Mouse (Mus musculus) MEL (cell line): Measurements from ENCODE around the gene Mfsd7a. TPM values are rescaled to one million over a fixed set of nuclear protein-coding genes. Genes with fewer than 3 reads are reported as not detected.
A peak's percentile ranks its signal among the peaks of the same experiment; 100 is the strongest.

ENCODE experiments used
- DNase-seq: peaks from one replicate; pipeline ENCODE4 v3.0.0; 2011; ENCODE audit warnings: low read depth, low spot score
- H3K27ac ChIP-seq: 2 replicates; pipeline ENCODE4 v1.5.1; 2012; ENCODE audit warnings: low read depth, mild to moderate bottlenecking, control low read depth, low read length, moderate library complexity; ENCODE audit not compliant: control insufficient read depth
- H3K27me3 ChIP-seq, 2 experiments: fragments of 150-350 bp in 1 of 2; sonication (generic) in 1 of 2; 2 replicates each; pipeline ENCODE4 v1.6.1; 2012; ENCODE audit warnings: low read length in 2 of 2, mild to moderate bottlenecking in 2 of 2, improper control_type of control experiment in 1 of 2, moderate library complexity in 1 of 2; ENCODE audit not compliant: insufficient read depth in 2 of 2, control insufficient read depth in 1 of 2
- H3K36me3 ChIP-seq, 2 experiments: 2 replicates each; pipeline ENCODE4 v1.6.1; 2012 to 2014; ENCODE audit warnings: low read length in 2 of 2, improper control_type of control experiment in 1 of 2, inconsistent platforms in 1 of 2, mild to moderate bottlenecking in 1 of 2; ENCODE audit not compliant: insufficient read depth in 2 of 2, control insufficient read depth in 1 of 2
- H3K4me1 ChIP-seq, 2 experiments: fragments of 150-350 bp in 1 of 2; sonication (generic) in 1 of 2; 2 replicates each; pipeline ENCODE4 v1.6.1; 2012; ENCODE audit warnings: low read length in 2 of 2, improper control_type of control experiment in 1 of 2, mild to moderate bottlenecking in 1 of 2; ENCODE audit not compliant: insufficient read depth in 2 of 2, control insufficient read depth in 1 of 2
- H3K4me3 ChIP-seq, 2 experiments: fragments of 150-350 bp in 1 of 2; sonication (generic) in 1 of 2; 2 replicates each; pipeline ENCODE4 v1.5.1; 2012; ENCODE audit warnings: low read depth in 2 of 2, low read length in 2 of 2, mild to moderate bottlenecking in 2 of 2, moderate library complexity in 2 of 2, control low read depth in 1 of 2, improper control_type of control experiment in 1 of 2; ENCODE audit not compliant: control insufficient read depth in 1 of 2, insufficient read depth in 1 of 2
- H3K79me2 ChIP-seq: 2 replicates; pipeline ENCODE4 v1.6.1; 2012; ENCODE audit warnings: mild to moderate bottlenecking, low read length, moderate library complexity; ENCODE audit not compliant: control insufficient read depth, poor library complexity, insufficient read depth
- H3K9ac ChIP-seq: 2 replicates; pipeline ENCODE4 v1.6.1; 2012; ENCODE audit warnings: low read depth, mild to moderate bottlenecking, control low read depth, low read length, moderate library complexity; ENCODE audit not compliant: control insufficient read depth, poor library complexity, severe bottlenecking
- H3K9me3 ChIP-seq: fragments of 150-350 bp; sonication (generic); replicated peaks from 2 replicates; pipeline ENCODE4 v1.6.1; 2012; ENCODE audit warnings: mild to moderate bottlenecking, low read length, improper control_type of control experiment, moderate library complexity; ENCODE audit not compliant: insufficient read depth
- CHD2 ChIP-seq: IDR thresholded peaks from 2 replicates; pipeline ENCODE4 v1.6.1; 2011; ENCODE audit warnings: low read length, improper control_type of control experiment
- CTCF ChIP-seq, 3 experiments: IDR thresholded peaks in 2 of 3; conservative IDR thresholded peaks in 1 of 3; 2 replicates each; pipeline ENCODE4 v1.5.1; 2011 to 2012; ENCODE audit warnings: low read length in 3 of 3, low read depth in 2 of 3, mild to moderate bottlenecking in 2 of 3, improper control_type of control experiment in 1 of 3, inconsistent platforms in 1 of 3, mixed read lengths in 1 of 3, moderate library complexity in 1 of 3; ENCODE audit not compliant: control insufficient read depth in 1 of 3, insufficient read depth in 1 of 3, poor library complexity in 1 of 3, severe bottlenecking in 1 of 3
- ELF1 ChIP-seq: IDR thresholded peaks from 2 replicates; pipeline ENCODE4 v1.6.1; 2014; ENCODE audit warnings: low read depth, mild to moderate bottlenecking, inconsistent platforms, low read length, improper control_type of control experiment, moderate library complexity
- EP300 ChIP-seq, 2 experiments: IDR thresholded peaks; 2 replicates each; pipeline ENCODE4 v1.6.1; 2011; ENCODE audit warnings: improper control_type of control experiment in 2 of 2, low read length in 2 of 2, low read depth in 1 of 2, mild to moderate bottlenecking in 1 of 2
- ETS1 ChIP-seq: IDR thresholded peaks from 2 replicates; pipeline ENCODE4 v1.6.1; 2012; ENCODE audit warnings: low read depth, mild to moderate bottlenecking, inconsistent platforms, low read length, improper control_type of control experiment, moderate library complexity
- GATA1 ChIP-seq: IDR thresholded peaks from 2 replicates; pipeline ENCODE4 v1.6.1; 2011; ENCODE audit warnings: low read depth, low read length, improper control_type of control experiment
- HCFC1 ChIP-seq: IDR thresholded peaks from 2 replicates; pipeline ENCODE4 v1.6.1; 2012; ENCODE audit warnings: low read depth, mild to moderate bottlenecking, inconsistent platforms, low read length, improper control_type of control experiment, moderate library complexity
- MAX ChIP-seq: IDR thresholded peaks from 2 replicates; pipeline ENCODE4 v1.6.1; 2011; ENCODE audit warnings: low read length, improper control_type of control experiment
- MAZ ChIP-seq: IDR thresholded peaks from 2 replicates; pipeline ENCODE4 v1.6.1; 2012; ENCODE audit warnings: low read depth, mild to moderate bottlenecking, inconsistent platforms, low read length, improper control_type of control experiment
- MXI1 ChIP-seq: IDR thresholded peaks from 2 replicates; pipeline ENCODE4 v1.6.1; 2011; ENCODE audit warnings: mild to moderate bottlenecking, low read depth, low read length, improper control_type of control experiment
- MYB ChIP-seq: IDR thresholded peaks from 2 replicates; pipeline ENCODE4 v1.6.1; 2011; ENCODE audit warnings: mild to moderate bottlenecking, low read depth, low read length, improper control_type of control experiment
- MYC ChIP-seq: IDR thresholded peaks from 2 replicates; pipeline ENCODE4 v1.6.1; 2011; ENCODE audit warnings: low read depth, mild to moderate bottlenecking, low read length, improper control_type of control experiment, moderate library complexity
- POLR2A ChIP-seq, 2 experiments: IDR thresholded peaks; 2 replicates each; pipeline ENCODE4 v1.6.1; 2011 to 2012; ENCODE audit warnings: low read length in 2 of 2, mild to moderate bottlenecking in 2 of 2, control low read depth in 1 of 2, improper control_type of control experiment in 1 of 2, low read depth in 1 of 2, moderate library complexity in 1 of 2; ENCODE audit not compliant: control insufficient read depth in 1 of 2, insufficient read depth in 1 of 2, poor library complexity in 1 of 2
- POLR2AphosphoS5 ChIP-seq: IDR thresholded peaks from 2 replicates; pipeline ENCODE4 v1.6.1; 2012; ENCODE audit warnings: low read depth, borderline replicate concordance, mild to moderate bottlenecking, inconsistent platforms, low read length, moderate library complexity, mixed read lengths
- SIN3A ChIP-seq: IDR thresholded peaks from 2 replicates; pipeline ENCODE4 v1.6.1; 2012; ENCODE audit warnings: low read length, improper control_type of control experiment, inconsistent platforms
- SMC3 ChIP-seq: IDR thresholded peaks from 2 replicates; pipeline ENCODE4 v1.6.1; 2011; ENCODE audit warnings: low read depth, low read length, improper control_type of control experiment
- TAL1 ChIP-seq: IDR thresholded peaks from 2 replicates; pipeline ENCODE4 v1.6.1; 2012; ENCODE audit warnings: mild to moderate bottlenecking, inconsistent platforms, low read length, moderate library complexity, mixed read lengths
- TCF12 ChIP-seq: IDR thresholded peaks from 2 replicates; pipeline ENCODE4 v1.6.1; 2014; ENCODE audit warnings: low read depth, mild to moderate bottlenecking, inconsistent platforms, low read length, improper control_type of control experiment, moderate library complexity
- UBTF ChIP-seq: IDR thresholded peaks from 2 replicates; pipeline ENCODE4 v1.6.1; 2012; ENCODE audit warnings: low read depth, mild to moderate bottlenecking, inconsistent platforms, low read length, improper control_type of control experiment, moderate library complexity, borderline replicate concordance; ENCODE audit not compliant: insufficient read depth
- USF2 ChIP-seq, 2 experiments: IDR thresholded peaks; 2 replicates each; pipeline ENCODE4 v1.6.1; 2011 to 2012; ENCODE audit warnings: improper control_type of control experiment in 2 of 2, low read length in 2 of 2, borderline replicate concordance in 1 of 2, inconsistent platforms in 1 of 2, low read depth in 1 of 2, mild to moderate bottlenecking in 1 of 2; ENCODE audit not compliant: insufficient read depth in 1 of 2
- polyA plus RNA-seq, 2 experiments: library from polyadenylated mRNA; stranded (reverse) in 1 of 2; unstranded in 1 of 2; fragments of >175 nt in 1 of 2; fragments of >200 nt in 1 of 2; gene quantifications; 2 replicates each; pipeline versions ENCODE4 v1.2.1 to v1.2.4; 2012; ENCODE audit warnings: low replicate concordance in 2 of 2, low read depth in 1 of 2; ENCODE audit not compliant: insufficient read length in 2 of 2, insufficient read depth in 1 of 2, missing spikeins in 1 of 2
- total RNA-seq: library from RNA; depleted of rRNA; stranded (reverse); fragments of 300-350 nt; gene quantifications from 2 replicates; pipeline ENCODE4 v1.2.3, GENCODE M21; 2012

Mfsd7a gene
- total and polyA plus RNA-seq, 3 experiments = not detected

GRCm38 (mm10) chr5:108466647-108467046, 18.0 kb upstream of the Mfsd7a start:
- no peak for TF ChIP-seq GATA1
- no peak for TF ChIP-seq MYB
- TF ChIP-seq ELF1 = no peak
- TF ChIP-seq UBTF = no peak
- no peak for TF ChIP-seq CHD2
- TF ChIP-seq SMC3 = no peak
- TF ChIP-seq ETS1 = no peak
- no peak for TF ChIP-seq MAX
- no peak for TF ChIP-seq EP300 (IDR thresholded peaks at IDR 0.05; ENCODE audit: low read depth in 1 of 2, low read length in 2 of 2)
- no peak for TF ChIP-seq USF2 (IDR thresholded peaks at IDR 0.05; ENCODE audit: borderline replicate concordance in 1 of 2, insufficient read depth in 1 of 2, low read depth in 1 of 2, low read length in 2 of 2)
- no peak for TF ChIP-seq POLR2AphosphoS5
- TF ChIP-seq MYC = no peak
- no peak for TF ChIP-seq POLR2A (IDR thresholded peaks at IDR 0.05; ENCODE audit: control insufficient read depth in 1 of 2, insufficient read depth in 1 of 2, low read depth in 1 of 2, low read length in 2 of 2, poor library complexity in 1 of 2)
- TF ChIP-seq, all 39 proteins: peak for 0
- peaks cover 33 to 38% of the 10 kb centered on the region in 2 experiments for H3K4me1 ChIP-seq

DNA sequence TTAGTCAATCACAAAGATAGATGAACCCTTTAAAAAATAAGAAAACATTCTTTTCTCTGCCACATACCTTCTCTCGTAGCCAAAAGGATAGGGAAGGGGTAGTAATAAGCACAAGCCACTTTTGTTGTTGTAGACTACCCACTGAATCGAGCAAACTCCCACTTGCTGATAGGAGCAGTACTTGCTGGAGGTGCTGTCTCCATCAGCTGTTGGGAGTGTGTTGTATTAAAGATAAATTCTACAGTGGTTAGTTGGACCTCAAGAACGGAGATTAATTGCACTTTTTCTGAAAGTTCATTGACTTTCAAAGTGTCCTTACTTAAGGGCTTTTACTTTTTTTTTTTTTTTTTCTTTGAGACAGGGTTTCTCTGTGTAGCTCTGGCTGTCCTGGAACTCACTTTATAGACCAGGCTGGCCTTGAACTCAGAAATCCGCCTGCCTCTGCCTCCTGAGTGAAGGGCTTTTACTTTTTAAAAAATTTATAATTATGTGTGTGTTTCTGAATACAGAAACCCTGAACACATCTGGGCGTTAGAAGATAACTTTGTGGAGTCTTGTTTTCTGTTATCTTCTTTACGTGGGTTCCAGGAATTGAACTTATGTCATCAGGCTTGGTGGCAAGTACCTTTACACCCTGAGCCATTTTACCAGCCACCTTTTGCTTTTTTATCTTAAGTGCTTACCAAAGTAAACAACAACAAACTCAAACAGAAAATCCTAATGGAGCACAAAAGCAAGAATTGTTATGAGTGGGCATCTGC, 16.6 kb upstream of the Mfsd7a start:
- Histone ChIP-seq H3K36me3 (peaks cover 2 to 51% of the 10 kb centered on the region in 2 experiments; a peak in 2 of 4 replicates), H3K9ac (no peak overlapping the region; the same call in 1 of the 2 replicates), H3K4me1 (peaks cover 37% of the 10 kb centered on the region in 2 experiments), H3K27me3 (no peaks in the 10 kb centered on the region), H3K79me2 (peaks cover 54% of the 10 kb centered on the region), H3K27ac (peak overlapping the region; percentile 87), H3K4me3 (no peak overlapping the region), H3K9me3 (no peaks in the 10 kb centered on the region)
- peak; percentile 82 for TF ChIP-seq SIN3A
- no peak for TF ChIP-seq CTCF (IDR thresholded peaks at IDR 0.05 in 2 of 3, conservative IDR thresholded peaks at IDR 0.05 in 1 of 3; ENCODE audit: control insufficient read depth in 1 of 3, insufficient read depth in 1 of 3, low read depth in 2 of 3, low read length in 3 of 3, poor library complexity in 1 of 3, severe bottlenecking in 1 of 3)
- peak; percentile 46 to 71 for TF ChIP-seq EP300 (IDR thresholded peaks at IDR 0.05; ENCODE audit: low read depth in 1 of 2, low read length in 2 of 2)
- TF ChIP-seq TAL1 = peak; percentile 56
- TF ChIP-seq MXI1 = 0 out of 2 replicates have a peak, but pooled peaks have one; percentile 14
- TF ChIP-seq GATA1 = peak; percentile 64; the same call in 1 of the 2 replicates
- TF ChIP-seq HCFC1 = 0 out of 2 replicates have a peak, but pooled peaks have one; percentile 15
- peak; percentile 70 for TF ChIP-seq ETS1
- no peak for TF ChIP-seq MAZ
- peak; percentile 29; the same call in 1 of the 2 replicates for TF ChIP-seq TCF12
- no peak for TF ChIP-seq MYB
- peak; percentile 72 for DNase-seq

More at GRCm38 (mm10) chr5:108466647-108467046, 18.0 kb upstream of the Mfsd7a start:
- H3K4me3 ChIP-seq = no peak overlapping the region; a peak in 1 of 4 replicates
- no peak overlapping the region for H3K9ac ChIP-seq
- no peaks in the 10 kb centered on the region for H3K9me3 ChIP-seq
- peaks cover 50% of the 10 kb centered on the region for H3K79me2 ChIP-seq
- DNase-seq = peak; percentile 24
- peak overlapping the region; percentile 87 for H3K27ac ChIP-seq
- no peaks in the 10 kb centered on the region for H3K27me3 ChIP-seq
- H3K36me3 ChIP-seq = peaks cover 2 to 54% of the 10 kb centered on the region in 2 experiments; a peak in 3 of 4 replicates
